Comparison of ENCODE assay signal across 8 mouse cellular contexts in genomic region chr2:164441731-164442130, GRCm38 (mm10). TPM values are rescaled to one million over a fixed set of nuclear protein-coding genes. Genes with fewer than 3 reads are reported as not detected.
DNase-seq lines count a peak whose midpoint lies in the region; ATAC-seq and TF ChIP-seq lines count a peak whose summit lies in the region.

No protein-coding gene starts in this region.

- H3K36me3 ChIP-seq in heart, embryonic 15.5 days: no peaks in the 10 kb centered on the region
- peaks cover 3% of the 10 kb centered on the region; the same call in 1 of the 2 replicates for H3K36me3 ChIP-seq in ES-E14 (ENCODE audit: control insufficient read depth, insufficient read depth, low read length, poor library complexity, severe bottlenecking)
- H3K36me3 ChIP-seq in hindbrain, embryonic 14.5 days (replicated peaks; ENCODE audit: control insufficient read depth, insufficient read depth): no peaks in the 10 kb centered on the region
- H3K36me3 ChIP-seq in midbrain, embryonic 11.5 days (ENCODE audit: control insufficient read depth, insufficient read depth, low read length): no peaks in the 10 kb centered on the region

- in situ Hi-C loops in ES-E14 (cut with MboI; ENCODE audit: low sequenced_read_pairs in 2 of 2, unreplicated experiment in 2 of 2): no loop called here

- H3K4me2 ChIP-seq in heart, embryonic 15.5 days: peak overlapping the region; percentile 95
- H3K4me2 ChIP-seq in hindbrain, embryonic 14.5 days (replicated peaks): peak overlapping the region; percentile 82
- peak overlapping the region; percentile 87 for H3K4me2 ChIP-seq in midbrain, embryonic 11.5 days

- intact Hi-C loops in heart, postnatal 10 days (cut with DNase I): no loop called here
- intact Hi-C loops in left cerebral cortex, postnatal 14 days (cut with DNase I): no loop called here

- H3K9ac ChIP-seq in heart, embryonic 15.5 days: peak overlapping the region; percentile 80
- peak overlapping the region; percentile 26 for H3K9ac ChIP-seq in ES-E14 (ENCODE audit: insufficient read depth, low read depth, low read length, poor library complexity, severe bottlenecking)
- H3K9ac ChIP-seq in hindbrain, embryonic 14.5 days: no peak overlapping the region
- H3K9ac ChIP-seq in midbrain, embryonic 11.5 days (ENCODE audit: low read length): no peak overlapping the region; the same call in 1 of the 2 replicates

- WGBS in heart, embryonic 15.5 days: 38% methylated on average over 7 of the region's 7 CpGs
- WGBS in hindbrain, embryonic 14.5 days: 28% methylated on average over 7 of the region's 7 CpGs
- 30% methylated on average over 7 of the region's 7 CpGs for WGBS in midbrain, embryonic 11.5 days

- H3K27ac ChIP-seq in heart, embryonic 15.5 days: no peak overlapping the region
- no peak overlapping the region for H3K27ac ChIP-seq in ES-E14 (ENCODE audit: insufficient read depth, low read depth, low read length, poor library complexity, severe bottlenecking)
- no peak overlapping the region for H3K27ac ChIP-seq in hindbrain, embryonic 14.5 days
- H3K27ac ChIP-seq in midbrain, embryonic 11.5 days (ENCODE audit: low read depth, low read length): no peak overlapping the region

- no peak for ATAC-seq in heart, embryonic 15.5 days (replicated peaks; ENCODE audit: insufficient number of reproducible peaks, insufficient read depth, low FRiP score, low read depth)
- no peak for ATAC-seq in hindbrain, embryonic 14.5 days (ENCODE audit: low FRiP score)
- no peak for ATAC-seq in midbrain, embryonic 11.5 days (ENCODE audit: low FRiP score)
- ATAC-seq in megakaryocyte progenitor cell, adult 5-6 weeks (replicated peaks; ENCODE audit: poor library complexity): no peak

- H3K4me1 ChIP-seq in heart, embryonic 15.5 days (replicated peaks): peaks cover 53% of the 10 kb centered on the region
- H3K4me1 ChIP-seq in ES-E14 (ENCODE audit: control insufficient read depth in 2 of 2, insufficient read depth in 2 of 2, low read length in 2 of 2, poor library complexity in 1 of 2): peaks cover 5 to 42% of the 10 kb centered on the region in 2 experiments
- H3K4me1 ChIP-seq in hindbrain, embryonic 14.5 days (replicated peaks; ENCODE audit: control insufficient read depth, insufficient read depth, low read length): peaks cover 7% of the 10 kb centered on the region
- peaks cover 15% of the 10 kb centered on the region for H3K4me1 ChIP-seq in midbrain, embryonic 11.5 days (ENCODE audit: control insufficient read depth, insufficient read depth, low read length)

- H3K27me3 ChIP-seq in heart, embryonic 15.5 days: peaks cover 30% of the 10 kb centered on the region
- peaks cover 20% of the 10 kb centered on the region for H3K27me3 ChIP-seq in hindbrain, embryonic 14.5 days (ENCODE audit: control insufficient read depth, insufficient read depth, low read length)
- peaks cover 9% of the 10 kb centered on the region for H3K27me3 ChIP-seq in midbrain, embryonic 11.5 days (ENCODE audit: control insufficient read depth, insufficient read depth, low read length)

- H3K9me3 ChIP-seq in heart, embryonic 15.5 days (replicated peaks): no peaks in the 10 kb centered on the region
- no peaks in the 10 kb centered on the region for H3K9me3 ChIP-seq in ES-E14 (ENCODE audit: control insufficient read depth, insufficient read depth, low read depth, low read length)
- H3K9me3 ChIP-seq in hindbrain, embryonic 14.5 days (ENCODE audit: control insufficient read depth, low read length): no peaks in the 10 kb centered on the region
- no peaks in the 10 kb centered on the region for H3K9me3 ChIP-seq in midbrain, embryonic 11.5 days (ENCODE audit: control insufficient read depth, low read length)

- DNase-seq in heart, postnatal 10 days: no peak
- DNase-seq in ES-E14 (ENCODE audit: low read depth, low spot score): no peak
- DNase-seq in hindbrain, embryonic 14.5 days (ENCODE audit: low spot score): no peak
- DNase-seq in midbrain, embryonic 11.5 days (ENCODE audit: low spot score, missing footprints): no peak
- DNase-seq in right cerebral cortex, postnatal 4 days: no peak
- no peak for DNase-seq in left cerebral cortex, postnatal 14 days (ENCODE audit: low spot score in 2 of 2)

- peak overlapping the region; percentile 75 for H3K4me3 ChIP-seq in heart, embryonic 15.5 days
- H3K4me3 ChIP-seq in ES-E14 (ENCODE audit: insufficient read depth in 1 of 2, low read depth in 1 of 2, low read length in 2 of 2, poor library complexity in 1 of 2, severe bottlenecking in 1 of 2): peak overlapping the region; percentile 78 to 92
- H3K4me3 ChIP-seq in hindbrain, embryonic 14.5 days (replicated peaks; ENCODE audit: low read length): peak overlapping the region; percentile 37; the same call in 1 of the 2 replicates
- no peak overlapping the region for H3K4me3 ChIP-seq in midbrain, embryonic 11.5 days (ENCODE audit: low read depth, low read length)

TF ChIP-seq in ES-E14, 5 proteins besides CTCF, POLR2A, EP300 and RAD21:
- no peak for TF ChIP-seq MAFK (IDR thresholded peaks at IDR 0.05; ENCODE audit: insufficient read depth, low read depth, low read length)
- TF ChIP-seq HCFC1 (IDR thresholded peaks at IDR 0.05; ENCODE audit: borderline replicate concordance, insufficient read depth, low read length): no peak
- no peak for TF ChIP-seq ZC3H11A (IDR thresholded peaks at IDR 0.05; ENCODE audit: borderline replicate concordance, low read depth, low read length)
- no peak for TF ChIP-seq CHD2 (IDR thresholded peaks at IDR 0.05; ENCODE audit: low read depth, low read length)
- no peak for TF ChIP-seq ZNF384 (IDR thresholded peaks at IDR 0.05; ENCODE audit: low read depth, low read length)

RNA-seq across cellular contexts. Expression of gene Sdc4, which starts 2.0 kb away (rescaled TPM):
- polyA plus RNA-seq in heart, embryonic 15.5 days (2015; fragmentation: Nextera tagmentation; extraction: Ambion mirVana): 41.9 and 56.5 TPM in 2 replicates
- 10 to 100 TPM; 24.3 to 39.3 TPM for total RNA-seq in heart, postnatal 10 days (2021)
- total RNA-seq in ES-E14 (2012; rRNA removed): 102 and 172 TPM in 2 replicates
- 6.8 and 9.3 TPM in 2 replicates for polyA plus RNA-seq in hindbrain, embryonic 14.5 days (2014; fragmentation: Nextera tagmentation; extraction: Ambion mirVana)
- 9.7 and 9.9 TPM in 2 replicates for polyA plus RNA-seq in midbrain, embryonic 11.5 days (2014; fragmentation: Nextera tagmentation; extraction: Ambion mirVana)
- 10 to 100 TPM; 60.0 to 79.0 TPM for total RNA-seq in left cerebral cortex, postnatal 14 days (2021)
- not detected in 2 replicates for total RNA-seq in megakaryocyte progenitor cell, adult 5-6 weeks (2015)
- total RNA-seq in megakaryocyte progenitor cell, adult 5-6 weeks (2017): 0.41 TPM in 1 of 2 replicates, not detected in the other

RNA-seq across cellular contexts. Expression of gene Sys1, which starts 15.0 kb away (rescaled TPM):
- 32.0 and 40.4 TPM in 2 replicates for polyA plus RNA-seq in heart, embryonic 15.5 days (2015; fragmentation: Nextera tagmentation; extraction: Ambion mirVana)
- 10 to 100 TPM; 21.3 to 25.1 TPM for total RNA-seq in heart, postnatal 10 days (2021)
- 47.6 and 51.1 TPM in 2 replicates for total RNA-seq in ES-E14 (2012; rRNA removed)
- polyA plus RNA-seq in hindbrain, embryonic 14.5 days (2014; fragmentation: Nextera tagmentation; extraction: Ambion mirVana): 87.1 and 92.6 TPM in 2 replicates
- 62.0 and 63.6 TPM in 2 replicates for polyA plus RNA-seq in midbrain, embryonic 11.5 days (2014; fragmentation: Nextera tagmentation; extraction: Ambion mirVana)
- total RNA-seq in left cerebral cortex, postnatal 14 days (2021): 10 to 100 TPM; 38.0 to 44.4 TPM
- total RNA-seq in megakaryocyte progenitor cell, adult 5-6 weeks (2015): 39.1 and 39.5 TPM in 2 replicates
- total RNA-seq in megakaryocyte progenitor cell, adult 5-6 weeks (2017): 11.2 and 20.0 TPM in 2 replicates

RNA-seq across cellular contexts. Expression of gene Gm20458, which starts 19.0 kb away (rescaled TPM):
- 10.5 and 13.5 TPM in 2 replicates for polyA plus RNA-seq in heart, embryonic 15.5 days (2015; fragmentation: Nextera tagmentation; extraction: Ambion mirVana)
- total RNA-seq in heart, postnatal 10 days (2021): 1 to 10 TPM; 5.5 to 7.4 TPM
- 2.1 TPM in 1 of 2 replicates, not detected in the other for total RNA-seq in ES-E14 (2012; rRNA removed)
- polyA plus RNA-seq in hindbrain, embryonic 14.5 days (2014; fragmentation: Nextera tagmentation; extraction: Ambion mirVana): 8.6 and 10.0 TPM in 2 replicates
- polyA plus RNA-seq in midbrain, embryonic 11.5 days (2014; fragmentation: Nextera tagmentation; extraction: Ambion mirVana): 4.7 and 5.0 TPM in 2 replicates
- 10 to 100 TPM in 1 of 2 experiments, 1 to 10 TPM in 1; 1.9 to 12.2 TPM for total RNA-seq in left cerebral cortex, postnatal 14 days (2021)
- total RNA-seq in megakaryocyte progenitor cell, adult 5-6 weeks (2015): not detected in 2 replicates
- total RNA-seq in megakaryocyte progenitor cell, adult 5-6 weeks (2017): not detected in 2 replicates

RNA-seq across cellular contexts. Expression of gene Trp53tg5, which starts 31.8 kb away (rescaled TPM):
- not detected in 2 replicates for polyA plus RNA-seq in heart, embryonic 15.5 days (2015; fragmentation: Nextera tagmentation; extraction: Ambion mirVana)
- total RNA-seq in heart, postnatal 10 days (2021): not detected
- 0.22 and 0.26 TPM in 2 replicates for total RNA-seq in ES-E14 (2012; rRNA removed)
- 0.28 TPM in 1 of 2 replicates, not detected in the other for polyA plus RNA-seq in hindbrain, embryonic 14.5 days (2014; fragmentation: Nextera tagmentation; extraction: Ambion mirVana)
- polyA plus RNA-seq in midbrain, embryonic 11.5 days (2014; fragmentation: Nextera tagmentation; extraction: Ambion mirVana): not detected in 2 replicates
- not detected for total RNA-seq in left cerebral cortex, postnatal 14 days (2021)
- not detected in 2 replicates for total RNA-seq in megakaryocyte progenitor cell, adult 5-6 weeks (2015)
- total RNA-seq in megakaryocyte progenitor cell, adult 5-6 weeks (2017): not detected in 2 replicates

RNA-seq across cellular contexts. Expression of gene Matn4, which starts 36.8 kb away (rescaled TPM):
- polyA plus RNA-seq in heart, embryonic 15.5 days (2015; fragmentation: Nextera tagmentation; extraction: Ambion mirVana): 8.4 and 14.9 TPM in 2 replicates
- 1 to 10 TPM; 1.2 to 2.3 TPM for total RNA-seq in heart, postnatal 10 days (2021)
- 1.7 and 2.3 TPM in 2 replicates for total RNA-seq in ES-E14 (2012; rRNA removed)
- 0.44 and 0.75 TPM in 2 replicates for polyA plus RNA-seq in hindbrain, embryonic 14.5 days (2014; fragmentation: Nextera tagmentation; extraction: Ambion mirVana)
- 0.10 and 0.23 TPM in 2 replicates for polyA plus RNA-seq in midbrain, embryonic 11.5 days (2014; fragmentation: Nextera tagmentation; extraction: Ambion mirVana)
- 10 to 100 TPM; 13.4 to 15.0 TPM for total RNA-seq in left cerebral cortex, postnatal 14 days (2021)
- total RNA-seq in megakaryocyte progenitor cell, adult 5-6 weeks (2015): not detected in 2 replicates
- total RNA-seq in megakaryocyte progenitor cell, adult 5-6 weeks (2017): not detected in 2 replicates

Comparison
In these comparisons a context has a peak if more than half of its experiments do, and no peak if none do; other contexts are left out.
1. H3K9ac ChIP-seq: peak in heart, embryonic 15.5 days (single experiment) and ES-E14 (single experiment); none in hindbrain, embryonic 14.5 days (single experiment) and midbrain, embryonic 11.5 days (single experiment).
2. RNA of gene Sdc4, which starts 2.0 kb away (total RNA-seq): 102 to 172 TPM in ES-E14, 60.0 to 79.0 TPM in left cerebral cortex, postnatal 14 days and 24.3 to 39.3 TPM in heart, postnatal 10 days; 0.41 TPM in megakaryocyte progenitor cell, adult 5-6 weeks; every median in the first group is over 10 times any median in the second.
3. Peak in every context shown above with its lines, with median percentiles within 50 percentile points of each other: H3K4me2 ChIP-seq.